Mouse (Mus musculus) limb, embryonic 15.5 days (tissue): Measurements from ENCODE around the gene Gm28171. TPM values are rescaled to one million over a fixed set of nuclear protein-coding genes. Genes with fewer than 3 reads are reported as not detected.
"Not testable (repeated sequence)": the region's sequence is repeated elsewhere in the genome, so short reads cannot be mapped to it uniquely, and the experiment has no call there.

Experiments used
- ATAC-seq: fragments of 200-750 bp; cut with Nextera tagmentation; 2 replicates; pipeline ENCODE4 v1.8.0; 2017; ENCODE audit warnings: low read depth, moderate TSS enrichment; ENCODE audit not compliant: insufficient number of reproducible peaks, low FRiP score, low TSS enrichment
- H3K27ac ChIP-seq: fragments of 300-500 bp; sonication (generic); 2 replicates; pipeline ENCODE4 v1.5.1; 2015; ENCODE audit warnings: moderate library complexity, mild to moderate bottlenecking, inconsistent platforms
- H3K27me3 ChIP-seq: fragments of 300-500 bp; sonication (generic); 2 replicates; pipeline ENCODE4 v1.6.1; 2015; ENCODE audit warnings: inconsistent platforms
- H3K36me3 ChIP-seq: fragments of 300-500 bp; sonication (generic); 2 replicates; pipeline ENCODE4 v1.6.1; 2015; ENCODE audit warnings: inconsistent platforms
- H3K4me1 ChIP-seq: fragments of 300-500 bp; sonication (generic); 2 replicates; pipeline ENCODE4 v1.6.1; 2015; ENCODE audit warnings: inconsistent platforms
- H3K4me2 ChIP-seq: fragments of 300-500 bp; sonication (generic); 2 replicates; pipeline ENCODE4 v1.6.1; 2015; ENCODE audit warnings: mild to moderate bottlenecking, inconsistent platforms
- H3K4me3 ChIP-seq: fragments of 300-500 bp; sonication (generic); 2 replicates; pipeline ENCODE4 v1.5.1; 2015; ENCODE audit warnings: mild to moderate bottlenecking, inconsistent platforms
- H3K9ac ChIP-seq: fragments of 300-500 bp; sonication (generic); 2 replicates; pipeline ENCODE4 v1.6.1; 2015; ENCODE audit warnings: inconsistent platforms
- H3K9me3 ChIP-seq: fragments of 300-500 bp; sonication (generic); 2 replicates; pipeline ENCODE4 v1.6.1; 2016; ENCODE audit warnings: inconsistent platforms
- WGBS: fragments of 180-500 bp; shearing (Covaris S2); methylation state at CpG from one replicate; pipeline ENCODE4 v1.1.7; 2015; 5-methylcytosine and 5-hydroxymethylcytosine counted together
- polyA plus RNA-seq: library from polyadenylated mRNA; unstranded; fragments of >200 nt; fragmentation: Nextera tagmentation; extraction: Ambion mirVana; gene quantifications from 2 replicates; pipeline ENCODE4 v1.2.1, GENCODE M21; 2015

Gene Gm28171
- not detected in 2 replicates for polyA plus RNA-seq

GRCm38 (mm10) chrY:5793095-5793494 is at the start of gene Gm28171:
Gene Gm28171 (plus strand): TSS chrY:5793395.
- not testable (repeated sequence) for H3K36me3 ChIP-seq

More at GRCm38 (mm10) chrY:5793095-5793494, at the start of gene Gm28171:
- not testable (repeated sequence) for H3K4me3 ChIP-seq, H3K27ac ChIP-seq, ATAC-seq, H3K4me1 ChIP-seq, H3K27me3 ChIP-seq, H3K9me3 ChIP-seq, H3K4me2 ChIP-seq, H3K9ac ChIP-seq
- WGBS: 40% methylated on average over 1 of the region's 1 CpGs

Other genes starting within 250 kb of the Gm28171 start
- not detected in 2 replicates for gene Gm21854, start 136.4 kb upstream of the Gm28171 start, polyA plus RNA-seq
- gene Gm20914, start 67.4 kb upstream of the Gm28171 start, polyA plus RNA-seq: not detected in 2 replicates
- gene Gm21778, start 149.1 kb downstream of the Gm28171 start, polyA plus RNA-seq: not detected in 2 replicates